Mouse (Mus musculus): ENCODE data around the gene Rnf144a.

- no peak for TF ChIP-seq POLR2A (IDR thresholded peaks at IDR 0.05; ENCODE audit: insufficient read depth, low read length)
- no peak for TF ChIP-seq CTCF (IDR thresholded peaks at IDR 0.05; ENCODE audit: low read depth, low read length)
These were observed 134.2 kb downstream of the Rnf144a start for GRCm38 (mm10) chr12:26280719-26281480.
